Mouse (Mus musculus): ENCODE results near the gene Pcf11. TPM values are rescaled to one million over a fixed set of nuclear protein-coding genes. Genes with fewer than 3 reads are reported as not detected.
A peak's percentile ranks its signal among the peaks of the same experiment; 100 is the strongest.

Pcf11 gene
- polyA plus RNA-seq, 1 experiment from 2014 or later: 24.0 TPM

DNA sequence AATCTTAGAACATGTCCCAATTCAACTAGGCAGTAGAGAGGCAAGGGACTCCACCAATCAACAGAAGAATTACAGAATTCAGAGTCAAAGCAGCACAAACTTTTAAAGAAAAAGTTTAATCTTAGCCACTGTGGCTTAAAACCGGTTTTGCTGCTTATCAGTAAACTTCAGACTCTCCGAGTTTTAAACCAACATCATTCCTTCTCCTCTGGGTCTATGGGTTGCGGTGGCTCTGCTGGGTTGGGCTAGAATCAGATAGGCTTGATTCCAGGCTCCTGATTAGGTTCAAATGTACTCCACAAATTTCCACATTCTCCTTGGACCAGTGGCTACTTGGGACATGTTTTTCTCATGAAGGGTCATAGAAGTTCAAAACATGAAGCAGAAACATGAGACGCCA lies 7.6 kb upstream of the Pcf11 start:
- no peak for ATAC-seq (replicated peaks)
- no peaks in the 10 kb centered on the region for H3K4me1 ChIP-seq
- H3K27me3 ChIP-seq: no peaks in the 10 kb centered on the region
- WGBS: 79% methylated on average over 4 of the region's 4 CpGs
- H3K4me2 ChIP-seq (replicated peaks): no peak overlapping the region
- no peak overlapping the region for H3K4me3 ChIP-seq
- no peak overlapping the region for H3K9ac ChIP-seq (replicated peaks)
- H3K27ac ChIP-seq (replicated peaks): no peak overlapping the region
- no peaks in the 10 kb centered on the region for H3K36me3 ChIP-seq
- no peaks in the 10 kb centered on the region for H3K9me3 ChIP-seq

DNA sequence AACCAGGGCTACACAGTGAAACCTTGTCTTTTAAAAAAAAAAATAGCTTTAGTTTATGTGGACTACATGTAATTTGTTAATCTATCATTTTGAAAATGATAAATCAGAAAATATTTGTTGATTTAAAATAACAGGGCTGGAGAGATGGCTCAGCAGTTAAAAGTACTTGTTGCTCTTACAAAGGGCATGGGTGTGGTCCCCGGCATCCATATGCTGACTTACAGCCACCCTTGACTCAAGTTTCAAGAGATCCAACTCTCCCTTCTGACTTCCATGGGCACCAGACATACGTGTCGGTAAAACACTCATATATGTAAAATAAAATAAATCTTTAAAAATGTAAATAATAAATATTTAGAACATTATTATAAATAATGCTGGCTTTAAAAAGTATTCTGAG lies 5.4 kb upstream of the Pcf11 start:
- Histone ChIP-seq H3K27ac (replicated peaks) (no peak overlapping the region), H3K9me3 (no peaks in the 10 kb centered on the region), H3K36me3 (no peaks in the 10 kb centered on the region), H3K27me3 (no peaks in the 10 kb centered on the region), H3K4me2 (replicated peaks) (no peak overlapping the region), H3K4me3 (no peak overlapping the region), H3K4me1 (peaks cover 5% of the 10 kb centered on the region), H3K9ac (replicated peaks) (no peak overlapping the region)
- ATAC-seq (replicated peaks): no peak
- WGBS: 91% methylated on average over 3 of the region's 3 CpGs

DNA sequence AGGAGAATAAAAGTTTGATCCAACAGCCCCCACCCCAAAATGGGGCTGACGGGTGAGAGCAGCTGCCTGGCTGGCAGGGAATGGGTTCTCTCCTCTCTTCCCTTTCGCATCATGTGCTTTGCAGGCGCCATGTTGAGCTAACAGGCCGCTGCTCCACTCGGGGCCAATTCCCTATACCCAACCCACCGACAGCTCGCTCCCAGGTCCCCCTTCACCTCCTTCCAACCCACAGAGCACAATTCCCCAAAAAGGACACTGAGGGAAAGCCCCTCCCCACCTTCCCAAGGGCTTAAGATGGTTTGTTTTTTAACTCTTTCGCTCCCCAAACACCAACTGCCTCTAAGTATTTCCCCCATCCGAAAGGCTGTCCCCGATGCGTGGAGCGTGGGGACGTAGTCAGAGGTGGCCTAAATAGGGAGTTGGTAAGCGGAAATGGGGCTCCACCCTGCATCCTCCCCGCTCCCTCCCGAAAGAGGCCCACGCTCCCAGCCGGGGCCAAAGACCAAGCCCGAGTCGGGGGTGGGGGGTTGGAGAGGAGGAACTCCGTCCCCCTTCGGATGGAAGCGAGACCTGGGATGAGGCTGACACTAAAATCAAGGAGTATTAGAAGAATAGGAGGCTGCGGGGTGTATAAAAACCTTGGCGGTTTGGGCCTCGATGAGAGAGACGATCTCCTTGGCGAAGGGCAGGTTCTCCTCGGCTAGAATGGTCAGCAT lies 785 bp downstream of the Pcf11 start:
- peak overlapping the region; percentile 89 for H3K9ac ChIP-seq (replicated peaks)
- no peaks in the 10 kb centered on the region for H3K27me3 ChIP-seq
- H3K9me3 ChIP-seq: no peaks in the 10 kb centered on the region
- WGBS: under 1% methylated on average over 29 of the region's 29 CpGs
- ATAC-seq (replicated peaks): peak; percentile 16; the same call in 1 of the 2 replicates
- peak overlapping the region; percentile 89 for H3K4me3 ChIP-seq
- peaks cover 31% of the 10 kb centered on the region for H3K4me1 ChIP-seq
- H3K36me3 ChIP-seq: 0 out of 2 replicates have a peak, but pooled peaks cover 4% of the 10 kb centered on the region
- H3K4me2 ChIP-seq (replicated peaks): peak overlapping the region; percentile 81
- H3K27ac ChIP-seq (replicated peaks): peak overlapping the region; percentile 97

DNA sequence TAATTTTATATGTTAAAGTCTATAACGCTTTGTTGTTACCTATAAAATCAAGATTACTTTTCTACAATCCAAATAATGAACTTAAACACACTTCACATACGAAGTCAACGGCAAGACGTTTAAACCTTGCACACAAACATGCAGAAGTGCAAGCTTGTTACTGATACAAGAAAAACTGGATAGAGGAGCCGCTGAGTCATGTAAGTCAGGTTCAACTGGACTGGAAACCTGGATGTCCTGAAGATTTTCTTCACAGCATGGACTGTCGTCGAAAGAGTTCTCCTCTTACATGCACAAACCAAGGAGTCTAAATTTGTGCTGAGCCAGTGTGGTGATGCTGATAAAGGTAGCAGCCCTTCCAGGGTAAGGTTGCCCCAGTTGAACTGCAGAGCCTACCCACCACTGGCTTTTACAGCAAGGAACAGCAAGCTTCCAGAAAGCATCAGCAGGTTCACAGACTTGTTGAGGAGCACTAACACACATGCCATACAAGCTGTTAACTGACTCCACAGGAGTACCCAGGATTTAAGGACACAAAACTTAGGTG lies 3.4 kb downstream of the Pcf11 start:
- H3K36me3 ChIP-seq: peaks cover 16% of the 10 kb centered on the region
- ATAC-seq (replicated peaks): no peak
- no peak overlapping the region for H3K4me3 ChIP-seq
- no peak overlapping the region for H3K9ac ChIP-seq (replicated peaks)
- H3K4me1 ChIP-seq: peaks cover 31% of the 10 kb centered on the region
- 84% methylated on average over 7 of the region's 7 CpGs for WGBS
- peak overlapping the region; percentile 81 for H3K4me2 ChIP-seq (replicated peaks)
- no peaks in the 10 kb centered on the region for H3K9me3 ChIP-seq
- no peaks in the 10 kb centered on the region for H3K27me3 ChIP-seq
- H3K27ac ChIP-seq (replicated peaks): no peak overlapping the region

DNA sequence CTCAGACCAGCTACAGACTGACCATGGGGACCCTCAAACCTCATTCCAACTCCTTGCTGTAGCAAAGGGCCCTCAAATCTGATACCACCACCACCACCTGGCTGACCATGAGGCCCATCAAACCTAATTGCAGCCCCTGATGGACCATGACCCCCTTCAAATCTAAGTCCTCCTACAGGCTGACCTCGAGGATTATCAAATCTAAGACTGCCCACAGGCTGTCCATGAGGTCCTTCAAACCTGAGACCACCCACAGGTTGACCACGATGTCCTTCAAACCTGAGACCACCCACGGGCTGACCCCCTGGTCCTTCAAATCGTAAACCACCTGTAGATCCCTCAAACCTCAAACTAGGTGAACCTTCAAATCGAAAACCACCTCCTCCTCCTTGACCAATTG lies 11.7 kb downstream of the Pcf11 start:
- Histone ChIP-seq H3K27me3 (no peaks in the 10 kb centered on the region), H3K4me1 (0 out of 2 replicates have a peak, but pooled peaks cover 4% of the 10 kb centered on the region), H3K4me3 (no peak overlapping the region), H3K9ac (replicated peaks) (no peak overlapping the region), H3K27ac (replicated peaks) (no peak overlapping the region), H3K36me3 (peaks cover 61% of the 10 kb centered on the region), H3K9me3 (no peaks in the 10 kb centered on the region), H3K4me2 (replicated peaks) (no peak overlapping the region)
- 94% methylated on average over 5 of the region's 5 CpGs for WGBS
- ATAC-seq (replicated peaks): 0 out of 2 replicates have a peak, but pooled peaks have one; percentile 35

DNA sequence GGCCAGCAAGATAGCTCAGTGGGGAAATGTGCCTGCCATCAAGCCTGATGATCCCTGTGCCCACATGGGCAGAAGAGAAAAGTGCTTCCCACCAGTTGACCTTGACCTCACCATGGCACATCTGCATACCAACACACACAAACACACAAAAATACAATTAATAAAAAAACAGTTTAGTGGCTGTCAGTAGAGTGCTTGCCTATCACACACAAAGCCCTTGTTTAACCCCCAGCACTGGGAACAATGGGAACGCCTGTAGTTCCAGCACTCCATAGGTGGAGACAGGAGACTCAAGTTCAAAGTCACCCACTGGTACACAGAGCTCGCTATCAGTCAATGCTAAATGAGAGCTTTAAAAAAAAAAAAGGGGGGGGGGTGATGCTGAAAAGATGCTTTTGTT lies 13.3 kb downstream of the Pcf11 start:
- no peaks in the 10 kb centered on the region for H3K27me3 ChIP-seq
- H3K9me3 ChIP-seq: no peaks in the 10 kb centered on the region
- WGBS: 78% methylated on average over 2 of the region's 2 CpGs
- no peak for ATAC-seq (replicated peaks)
- H3K27ac ChIP-seq (replicated peaks): no peak overlapping the region
- 0 out of 2 replicates have a peak, but pooled peaks cover 4% of the 10 kb centered on the region for H3K4me1 ChIP-seq
- no peak overlapping the region for H3K4me3 ChIP-seq
- peaks cover 54% of the 10 kb centered on the region for H3K36me3 ChIP-seq
- H3K9ac ChIP-seq (replicated peaks): no peak overlapping the region
- no peak overlapping the region for H3K4me2 ChIP-seq (replicated peaks)

DNA sequence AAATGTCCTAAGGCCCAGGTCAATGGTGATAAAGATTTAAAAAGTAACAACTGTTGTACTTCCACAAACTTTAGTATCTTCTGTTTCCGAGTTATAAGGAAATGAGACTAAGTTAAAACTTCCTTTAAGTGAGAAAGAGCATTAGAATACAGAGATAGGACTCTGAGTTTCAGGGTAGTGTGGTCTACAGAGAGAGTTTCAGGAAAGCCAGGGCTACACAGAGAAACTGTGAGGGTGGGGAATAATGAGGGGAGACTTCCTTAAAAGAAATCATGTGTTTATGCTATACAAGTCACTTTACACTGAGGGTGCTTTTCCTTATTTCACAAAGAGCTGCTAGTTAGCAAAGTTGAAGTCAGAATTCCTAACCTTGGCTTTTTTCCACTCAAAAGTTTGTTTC lies 16.4 kb downstream of the Pcf11 start:
- Histone ChIP-seq H3K36me3 (peaks cover 36% of the 10 kb centered on the region), H3K4me1 (0 out of 2 replicates have a peak, but pooled peaks cover 4% of the 10 kb centered on the region), H3K4me3 (no peak overlapping the region), H3K9ac (replicated peaks) (no peak overlapping the region), H3K27me3 (no peaks in the 10 kb centered on the region), H3K9me3 (no peaks in the 10 kb centered on the region), H3K4me2 (replicated peaks) (no peak overlapping the region), H3K27ac (replicated peaks) (no peak overlapping the region)
- 87% methylated on average over 1 of the region's 1 CpGs for WGBS
- no peak for ATAC-seq (replicated peaks)

DNA sequence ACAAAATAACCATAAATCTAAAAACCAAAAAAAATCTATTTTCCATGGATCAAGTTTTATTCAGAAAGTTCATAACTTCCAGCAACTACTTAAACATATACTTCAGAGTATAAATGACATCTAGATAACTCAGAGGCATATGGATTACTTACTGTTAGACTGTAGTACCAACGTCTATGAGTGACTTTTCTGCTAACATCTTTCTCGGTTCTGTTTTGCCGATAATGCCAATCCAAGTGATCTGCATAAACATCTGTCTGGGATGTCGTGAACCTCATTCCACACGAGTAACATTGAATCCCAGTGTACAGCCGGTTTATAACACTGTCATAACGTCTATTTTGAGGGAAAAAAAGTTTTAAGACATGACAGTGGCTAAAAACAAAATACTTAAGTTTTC lies 21.9 kb downstream of the Pcf11 start:
- Histone ChIP-seq H3K27me3 (no peaks in the 10 kb centered on the region), H3K9me3 (no peaks in the 10 kb centered on the region), H3K9ac (replicated peaks) (no peak overlapping the region), H3K4me2 (replicated peaks) (no peak overlapping the region), H3K4me1 (no peaks in the 10 kb centered on the region), H3K4me3 (no peak overlapping the region), H3K36me3 (peaks cover 39% of the 10 kb centered on the region), H3K27ac (replicated peaks) (no peak overlapping the region)
- ATAC-seq (replicated peaks): no peak
- WGBS: 86% methylated on average over 7 of the region's 7 CpGs

DNA sequence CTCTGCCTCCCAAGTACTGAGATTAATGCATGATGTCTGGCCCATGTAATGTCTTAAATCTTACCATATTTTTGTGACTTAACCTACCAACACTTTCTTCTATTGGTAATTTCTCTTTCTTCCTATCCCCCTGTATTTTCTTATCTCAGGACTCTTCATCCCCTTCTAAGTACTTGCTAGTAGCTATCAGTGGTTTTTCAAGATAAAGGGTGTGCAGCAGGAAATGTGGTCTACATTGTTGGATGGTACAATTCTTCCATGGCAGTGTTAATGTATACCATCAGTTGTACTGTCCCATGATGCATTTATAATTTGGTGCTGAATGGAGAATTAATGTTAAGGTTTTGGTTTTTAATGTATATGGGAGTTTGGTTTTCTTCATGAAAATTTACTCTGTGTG lies 27.4 kb downstream of the Pcf11 start:
- Histone ChIP-seq H3K27me3 (no peaks in the 10 kb centered on the region), H3K4me2 (replicated peaks) (no peak overlapping the region), H3K9ac (replicated peaks) (no peak overlapping the region), H3K27ac (replicated peaks) (no peak overlapping the region), H3K4me3 (no peak overlapping the region), H3K4me1 (peaks cover 10% of the 10 kb centered on the region), H3K9me3 (no peaks in the 10 kb centered on the region), H3K36me3 (peaks cover 45% of the 10 kb centered on the region)
- ATAC-seq (replicated peaks): no peak

DNA sequence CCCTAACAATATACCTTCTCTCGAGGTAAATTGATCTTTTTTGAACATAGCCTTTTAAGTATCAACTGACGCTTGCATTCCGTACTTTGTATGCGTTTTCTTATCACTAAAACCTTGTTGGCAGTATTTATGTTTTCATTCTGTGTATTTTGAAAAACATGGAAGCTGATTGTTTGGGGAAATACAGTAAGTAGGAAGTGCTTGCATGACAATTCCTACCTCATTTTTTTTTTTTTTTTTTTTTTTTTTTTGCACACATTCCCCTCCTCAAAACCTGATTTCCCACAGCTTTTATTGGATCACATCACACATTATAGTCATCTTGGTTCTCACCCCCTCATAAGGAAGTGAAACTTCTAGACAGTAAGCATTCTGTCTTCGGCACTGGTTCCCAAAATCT lies 31.7 kb downstream of the Pcf11 start:
- H3K4me3 ChIP-seq: peak overlapping the region; percentile 95
- H3K4me2 ChIP-seq (replicated peaks): peak overlapping the region; percentile 94
- WGBS: 91% methylated on average over 5 of the region's 5 CpGs
- peaks cover 23% of the 10 kb centered on the region for H3K36me3 ChIP-seq
- peak overlapping the region; percentile 88 for H3K9ac ChIP-seq (replicated peaks)
- ATAC-seq (replicated peaks): no peak
- H3K27me3 ChIP-seq: no peaks in the 10 kb centered on the region
- no peaks in the 10 kb centered on the region for H3K9me3 ChIP-seq
- no peak overlapping the region for H3K27ac ChIP-seq (replicated peaks)
- peaks cover 23% of the 10 kb centered on the region for H3K4me1 ChIP-seq

DNA sequence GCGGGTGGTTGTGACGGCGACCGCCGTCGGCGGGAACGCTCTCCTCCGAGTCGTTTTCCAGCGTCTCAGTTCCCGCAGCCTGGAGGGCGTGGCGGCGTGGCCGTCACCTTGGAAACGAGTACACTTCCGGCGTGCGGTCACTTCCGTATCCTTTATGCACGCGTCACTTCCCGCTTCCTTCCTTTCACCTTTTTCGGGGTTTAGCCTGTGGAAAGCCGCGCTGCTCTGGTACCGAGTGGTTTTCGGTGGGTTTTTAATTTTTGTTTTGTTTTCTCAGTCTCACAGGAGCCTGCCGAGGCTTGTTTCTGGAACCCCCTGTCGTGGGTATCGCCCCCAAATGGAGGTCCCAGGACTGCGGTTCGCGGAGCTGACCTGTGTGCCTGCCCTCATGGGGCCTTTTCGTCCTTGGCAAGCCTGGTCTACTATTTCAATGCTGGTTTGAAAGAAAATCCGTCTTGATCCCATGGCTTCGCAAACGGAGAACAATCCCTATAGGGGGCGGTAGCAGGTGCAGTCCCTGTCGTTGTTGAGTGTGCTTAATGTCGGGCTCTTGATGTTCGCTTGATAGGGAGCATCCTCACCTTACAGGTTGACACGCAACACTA lies 32.6 kb downstream of the Pcf11 start, which contains the start of gene Ankrd42:
Gene Ankrd42 (minus strand): TSS at position 122 of the 605 bp plus-strand sequence.
- Histone ChIP-seq H3K4me2 (replicated peaks) (peak within 1 kb of the TSS; percentile 94), H3K27ac (replicated peaks) (peak within 1 kb of the TSS; percentile 85), H3K4me1 (peaks cover 23% of the 10 kb centered on the region), H3K9me3 (no peaks in the 10 kb centered on the region), H3K27me3 (no peaks in the 10 kb centered on the region), H3K36me3 (peaks cover 16% of the 10 kb centered on the region), H3K4me3 (peak within 1 kb of the TSS; percentile 95), H3K9ac (replicated peaks) (peak within 1 kb of the TSS; percentile 88)
- under 1% methylated on average over 44 of the region's 44 CpGs for WGBS
- ATAC-seq (replicated peaks): peak; percentile 99

DNA sequence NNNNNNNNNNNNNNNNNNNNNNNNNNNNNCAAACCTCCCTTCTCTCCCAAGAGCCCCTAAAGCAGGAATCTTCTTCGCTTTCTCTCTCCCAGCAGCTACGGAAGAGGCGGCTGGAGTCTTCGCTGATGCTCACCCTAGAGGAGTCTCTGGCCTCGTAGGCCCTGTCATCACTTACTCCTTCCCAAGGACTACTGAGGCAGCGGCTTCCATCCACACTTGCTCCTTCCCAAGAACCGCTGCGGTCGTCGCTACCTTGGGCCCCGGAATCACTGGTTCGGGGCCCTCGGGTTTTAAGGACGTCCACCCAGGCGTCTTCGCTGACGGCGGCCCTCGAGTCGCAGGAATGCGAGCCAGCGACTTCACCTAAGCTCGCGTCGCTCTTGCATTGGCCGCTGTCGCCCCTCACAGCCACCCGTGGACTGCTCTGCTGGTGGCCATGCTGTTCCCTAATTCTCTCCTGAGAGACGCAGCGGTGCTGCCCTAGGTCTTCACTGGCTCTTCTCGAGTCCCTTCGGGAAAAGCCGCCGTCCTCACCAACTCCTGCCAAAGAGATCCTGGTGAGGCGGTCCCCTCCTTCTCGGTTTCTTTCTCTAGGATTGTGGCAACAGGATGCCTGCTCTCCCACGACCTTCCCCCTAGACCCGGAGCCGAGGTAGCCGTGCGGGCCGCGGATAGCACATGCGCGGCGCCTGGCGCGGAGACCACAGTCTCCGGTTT lies 33.3 kb downstream of the Pcf11 start:
- H3K27me3 ChIP-seq: no peaks in the 10 kb centered on the region
- peak overlapping the region; percentile 95 for H3K4me3 ChIP-seq
- H3K4me1 ChIP-seq: peaks cover 23% of the 10 kb centered on the region
- peak; percentile 79; the same call in 1 of the 2 replicates for ATAC-seq (replicated peaks)
- H3K27ac ChIP-seq (replicated peaks): peak overlapping the region; percentile 85
- H3K9me3 ChIP-seq: no peaks in the 10 kb centered on the region
- peaks cover 10% of the 10 kb centered on the region; the same call in 1 of the 2 replicates for H3K36me3 ChIP-seq
- 1% methylated on average over 49 of the region's 49 CpGs for WGBS
- peak overlapping the region; percentile 94 for H3K4me2 ChIP-seq (replicated peaks)
- H3K9ac ChIP-seq (replicated peaks): peak overlapping the region; percentile 88

Measured in forebrain, embryonic 15.5 days (tissue).